ENCODE assay signal across 27 mouse cellular contexts in genomic region chr6:51653753-51654152, GRCm38 (mm10).
A peak's percentile ranks its signal among the peaks of the same experiment; 100 is the strongest.
DNase-seq lines count a peak whose midpoint lies in the region; ATAC-seq and TF ChIP-seq lines count a peak whose summit lies in the region.
"Had no signal": no experiment of that assay in that cellular context is flagged by ENCODE, and none has a peak within 500 bp of the region (broad histone marks: within the 10 kb centered on the region; RNA-seq: fewer than 3 reads in every experiment).

No protein-coding gene starts in this region.

- WGBS in liver, embryonic 12.5 days (ENCODE audit: insufficient replicate concordance): 72% methylated on average over 8 of the region's 8 CpGs
- WGBS in liver, embryonic 11.5 days: 81% methylated on average over 8 of the region's 8 CpGs
- WGBS in liver, embryonic 15.5 days (ENCODE audit: insufficient replicate concordance): 67% methylated on average over 8 of the region's 8 CpGs
- WGBS in liver, postnatal 0 days (ENCODE audit: insufficient replicate concordance): 62% methylated on average over 8 of the region's 8 CpGs

- H3K9ac ChIP-seq in liver, embryonic 12.5 days: no peak overlapping the region
- H3K9ac ChIP-seq in liver, embryonic 11.5 days (ENCODE audit: low read depth, low read length): no peak overlapping the region
- H3K9ac ChIP-seq in liver, embryonic 15.5 days: no peak overlapping the region
- H3K9ac ChIP-seq in liver, postnatal 0 days (replicated peaks): no peak overlapping the region
- H3K9ac ChIP-seq: embryonic facial prominence, embryonic 13.5 days; embryonic facial prominence, embryonic 15.5 days; forebrain, embryonic 12.5 days had no signal

- no peaks in the 10 kb centered on the region for H3K36me3 ChIP-seq in liver, embryonic 12.5 days
- H3K36me3 ChIP-seq in liver, embryonic 11.5 days (ENCODE audit: control insufficient read depth, insufficient read depth, low read length): no peaks in the 10 kb centered on the region
- H3K36me3 ChIP-seq in liver, embryonic 15.5 days (replicated peaks): no peaks in the 10 kb centered on the region
- no peaks in the 10 kb centered on the region for H3K36me3 ChIP-seq in liver, postnatal 0 days (replicated peaks; ENCODE audit: insufficient read depth, low read length)
- H3K36me3 ChIP-seq: embryonic facial prominence, embryonic 13.5 days; embryonic facial prominence, embryonic 15.5 days; forebrain, embryonic 10.5 days; forebrain, embryonic 12.5 days; G1E had no signal

- no peaks in the 10 kb centered on the region for H3K4me1 ChIP-seq in liver, embryonic 12.5 days
- H3K4me1 ChIP-seq in liver, embryonic 11.5 days (replicated peaks; ENCODE audit: control insufficient read depth, insufficient read depth, low read length): no peaks in the 10 kb centered on the region
- peaks cover 6% of the 10 kb centered on the region; the same call in 1 of the 2 replicates for H3K4me1 ChIP-seq in liver, embryonic 15.5 days (replicated peaks)
- peaks cover 9% of the 10 kb centered on the region for H3K4me1 ChIP-seq in liver, postnatal 0 days (ENCODE audit: insufficient read depth)
- H3K4me1 ChIP-seq: embryonic facial prominence, embryonic 15.5 days had no signal

- no peak overlapping the region for H3K4me2 ChIP-seq in liver, embryonic 12.5 days
- H3K4me2 ChIP-seq in liver, embryonic 11.5 days: no peak overlapping the region
- H3K4me2 ChIP-seq in liver, embryonic 15.5 days: no peak overlapping the region
- H3K4me2 ChIP-seq in liver, postnatal 0 days (ENCODE audit: low read depth, low read length): no peak overlapping the region
- H3K4me2 ChIP-seq: embryonic facial prominence, embryonic 13.5 days; embryonic facial prominence, embryonic 15.5 days; forebrain, embryonic 12.5 days had no signal

- ATAC-seq in liver, embryonic 12.5 days: peak; percentile 58
- ATAC-seq in liver, embryonic 11.5 days (replicated peaks; ENCODE audit: low FRiP score): no peak
- peak; percentile 58; the same call in 1 of the 2 replicates for ATAC-seq in liver, embryonic 15.5 days (ENCODE audit: insufficient read depth)
- peak; percentile 59; the same call in 1 of the 2 replicates for ATAC-seq in liver, postnatal 0 days
- ATAC-seq: forebrain, embryonic 14.5 days; forebrain, embryonic 16.5 days; Patski had no signal

- no peak overlapping the region for H3K4me3 ChIP-seq in liver, embryonic 12.5 days
- H3K4me3 ChIP-seq in liver, embryonic 11.5 days (ENCODE audit: low read depth, low read length): no peak overlapping the region
- no peak overlapping the region for H3K4me3 ChIP-seq in liver, embryonic 15.5 days (replicated peaks)
- no peak overlapping the region for H3K4me3 ChIP-seq in liver, postnatal 0 days (ENCODE audit: low read depth, low read length)
- H3K4me3 ChIP-seq: embryonic facial prominence, embryonic 13.5 days; embryonic facial prominence, embryonic 15.5 days; erythroblast, embryonic 14.5 days; forebrain, embryonic 10.5 days; forebrain, embryonic 12.5 days had no signal

- no peaks in the 10 kb centered on the region; the same call in 1 of the 2 replicates for H3K27me3 ChIP-seq in liver, embryonic 12.5 days (replicated peaks)
- no peaks in the 10 kb centered on the region for H3K27me3 ChIP-seq in liver, embryonic 11.5 days (replicated peaks; ENCODE audit: control insufficient read depth, insufficient read depth, low read length)
- no peaks in the 10 kb centered on the region for H3K27me3 ChIP-seq in liver, embryonic 15.5 days
- no peaks in the 10 kb centered on the region for H3K27me3 ChIP-seq in liver, postnatal 0 days (ENCODE audit: insufficient read depth, low read length)
- H3K27me3 ChIP-seq: embryonic facial prominence, embryonic 13.5 days; embryonic facial prominence, embryonic 15.5 days; forebrain, embryonic 12.5 days had no signal

- intact Hi-C loops in gastrocnemius, postnatal 14 days (cut with DNase I; ENCODE audit: low total_unique reads): no loop called here

- H3K9me3 ChIP-seq in liver, embryonic 12.5 days (replicated peaks): no peaks in the 10 kb centered on the region
- H3K9me3 ChIP-seq in liver, embryonic 11.5 days (ENCODE audit: control insufficient read depth, low read length): no peaks in the 10 kb centered on the region
- no peaks in the 10 kb centered on the region for H3K9me3 ChIP-seq in liver, embryonic 15.5 days (replicated peaks)
- H3K9me3 ChIP-seq in liver, postnatal 0 days (ENCODE audit: low read length): no peaks in the 10 kb centered on the region
- H3K9me3 ChIP-seq: embryonic facial prominence, embryonic 15.5 days; forebrain, embryonic 10.5 days; forebrain, embryonic 12.5 days; G1E had no signal

- peak; percentile 20; the same call in 1 of the 2 replicates for TF ChIP-seq EP300 in liver, postnatal 0 days (IDR thresholded peaks at IDR 0.05; ENCODE audit: low read depth)

- TF ChIP-seq CTCF in liver, postnatal 0 days (IDR thresholded peaks at IDR 0.05; ENCODE audit: low read depth): no peak

- DNase-seq in liver, embryonic 11.5 days (ENCODE audit: low spot score): no peak
- DNase-seq in ZHBTc4 (ENCODE audit: low read depth, low spot score): peak; percentile 21
- no peak for DNase-seq in liver, postnatal 0 days
- DNase-seq in natural killer cell, adult 2 months (ENCODE audit: low spot score in 2 of 2): no peak
- DNase-seq in gastrocnemius, postnatal 14 days: no peak
- DNase-seq in gastrocnemius, adult 18-20 months (ENCODE audit: low spot score): no peak
- DNase-seq: adrenal gland, adult 2 months; adrenal gland, postnatal 10 days; adrenal gland, postnatal 25 days; cerebellum, adult 11 months; cerebellum, adult 18-20 months; cerebellum, adult 8-10 months; cerebellum, adult 9-11 months; cerebellum, postnatal 14 days; cerebellum, postnatal 36 days; embryo, embryonic 11 days had no signal

- H3K27ac ChIP-seq in liver, embryonic 12.5 days: no peak overlapping the region
- no peak overlapping the region for H3K27ac ChIP-seq in liver, embryonic 11.5 days (ENCODE audit: low read depth, low read length)
- no peak overlapping the region for H3K27ac ChIP-seq in liver, embryonic 15.5 days (replicated peaks)
- peak overlapping the region; percentile 44; the same call in 1 of the 2 replicates for H3K27ac ChIP-seq in liver, postnatal 0 days (ENCODE audit: low read depth)
- H3K27ac ChIP-seq: embryonic facial prominence, embryonic 13.5 days; embryonic facial prominence, embryonic 15.5 days; forebrain, embryonic 10.5 days; forebrain, embryonic 12.5 days had no signal
